Mouse (Mus musculus): ENCODE results near the gene Tent4a.

- TF ChIP-seq POLR2A (IDR thresholded peaks at IDR 0.05; ENCODE audit: insufficient read depth, low read depth, low read length) (no peak), CTCF (IDR thresholded peaks at IDR 0.05) (no peak), EP300 (IDR thresholded peaks at IDR 0.05; ENCODE audit: insufficient read depth, low read depth, low read length) (no peak)
Observed at GRCm38 (mm10) chr13:69531431-69531830, 3.0 kb downstream of the Tent4a start.

All from heart, adult 2 months (tissue).